Mouse (Mus musculus) heart, postnatal 10 days (tissue): ENCODE measurements around the gene Bsx. TPM values are rescaled to one million over a fixed set of nuclear protein-coding genes. Genes with fewer than 3 reads are reported as not detected.

Source experiments
- DNase-seq, 2 experiments: peaks; one replicate each; pipeline ENCODE4 v3.0.0; 2021
- intact Hi-C: fragments of 180-260 bp; cut with DNase I; formaldehyde crosslinking; loops from one replicate; pipeline ENCODE4 v1.15.1; 2025
- total RNA-seq, 2 experiments: library from RNA; stranded (reverse); gene quantifications; 2 replicates each; pipeline ENCODE4 v1.2.3; 2021

The Bsx gene
- total RNA-seq, 2 experiments from 2014 or later, result not detected

- intact Hi-C loops, result no loop called here
- DNase-seq, result no peak
Measured at GRCm38 (mm10) chr9:40885669-40886068, 11.7 kb downstream of the Bsx start.

DNA sequence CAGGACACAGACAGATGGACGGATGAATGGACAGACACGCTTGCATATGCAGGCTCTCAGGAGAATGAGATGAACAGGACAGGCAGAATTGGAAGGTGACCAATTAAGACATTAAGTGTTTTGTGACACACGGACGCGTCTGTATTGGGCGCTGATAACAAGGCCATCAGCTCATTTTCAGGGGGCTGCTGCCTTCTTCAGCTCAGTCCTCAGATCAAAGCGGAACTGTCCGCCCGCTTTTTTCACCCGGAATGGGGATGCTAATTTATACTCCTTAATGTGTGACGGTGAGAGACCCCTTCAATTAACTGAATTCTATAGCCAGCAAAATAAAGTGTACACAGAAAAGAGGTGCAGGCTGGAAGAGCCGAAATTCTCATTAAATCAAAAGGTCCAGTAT is 15.5 kb downstream of the Bsx start:
- intact Hi-C loops, result no loop called here
- no peak for DNase-seq

DNA sequence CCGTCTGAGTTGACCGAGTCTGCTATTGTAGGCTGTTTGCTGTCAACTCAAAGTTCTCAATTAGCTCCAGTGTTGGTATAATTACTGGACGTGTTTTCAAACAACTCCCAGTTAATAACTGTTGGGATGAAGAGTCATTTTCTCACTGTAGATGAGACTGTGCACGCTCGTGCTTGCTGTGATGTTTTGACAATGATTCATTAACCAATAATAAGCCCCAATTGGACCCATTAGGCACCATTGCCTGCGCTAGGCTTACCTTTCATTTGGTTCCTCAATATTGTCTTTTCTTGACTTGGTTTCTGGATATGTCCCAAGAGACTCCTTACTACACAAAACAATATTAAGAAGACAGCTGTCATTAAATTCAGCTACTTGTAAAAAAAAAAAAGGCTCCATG is 18.5 kb downstream of the Bsx start:
- no peak for DNase-seq
- intact Hi-C loops, result no loop called here

- DNase-seq, result no peak
- intact Hi-C loops, result no loop called here
Measured at GRCm38 (mm10) chr9:40907413-40907812, 33.5 kb downstream of the Bsx start.

DNA sequence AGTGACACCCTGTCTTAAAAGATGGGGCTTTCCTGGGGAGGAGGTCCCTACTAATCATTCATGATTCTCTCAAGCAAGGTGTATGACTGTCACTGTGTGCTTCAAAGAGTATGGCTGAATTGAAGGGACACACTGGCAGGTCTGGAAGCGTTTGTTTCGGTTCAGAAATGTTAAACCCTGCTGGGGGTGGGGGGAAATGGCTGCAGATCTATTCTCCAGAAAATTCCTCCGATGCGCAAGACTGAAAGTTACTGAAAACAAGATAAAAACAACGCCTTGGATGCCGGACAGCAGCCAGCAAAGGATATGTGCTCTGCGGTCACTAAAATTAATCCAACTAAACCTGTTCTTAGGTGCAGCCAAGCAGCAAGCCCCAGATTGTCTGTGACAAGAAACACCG is 34.5 kb downstream of the Bsx start:
- intact Hi-C loops, result no loop called here
- no peak for DNase-seq

DNA sequence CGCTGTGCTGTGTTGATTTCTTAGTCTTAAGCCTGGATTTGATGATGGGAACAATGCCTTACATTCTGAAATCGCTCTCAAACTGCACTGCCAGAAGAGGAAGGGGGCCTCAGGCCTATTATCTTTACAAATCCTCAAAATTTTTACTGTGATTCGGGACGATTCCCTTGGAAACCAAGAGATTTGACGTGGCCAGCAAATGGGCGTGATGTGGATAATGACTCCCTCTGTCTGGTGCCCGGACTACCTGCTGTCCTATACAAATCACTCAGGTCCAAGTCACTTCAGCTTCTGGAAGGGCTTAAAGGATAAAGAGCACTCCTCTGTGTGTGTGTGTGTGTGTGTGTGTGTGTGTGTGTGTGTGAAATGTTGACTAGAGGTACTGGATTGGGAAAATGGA is 35.0 kb downstream of the Bsx start:
- DNase-seq, result no peak
- intact Hi-C loops, result no loop called here

- intact Hi-C loops, result no loop called here
- no peak for DNase-seq
Measured at GRCm38 (mm10) chr9:40917871-40918613, 44.1 kb downstream of the Bsx start.

- no peak for DNase-seq
- intact Hi-C loops, result no loop called here
Measured at GRCm38 (mm10) chr9:40927351-40927980, 53.5 kb downstream of the Bsx start.

Other genes with a start within 250 kb of the Bsx start
- not detected for gene Gm21915, start 203.5 kb upstream of the Bsx start, total RNA-seq
- gene Clmp, start 188.2 kb upstream of the Bsx start, total RNA-seq, result 1 to 10 TPM; 4.8 to 7.8 TPM
- gene Hspa8, start 73.1 kb upstream of the Bsx start, total RNA-seq, result 1,000 to 10,000 TPM; 1,111 to 1,159 TPM
- gene Jhy, start 90.0 kb downstream of the Bsx start, total RNA-seq, result not detected
- under 1 TPM in 1 of 2 experiments, not detected in 1; 0.12 TPM for gene Crtam, start 130.5 kb downstream of the Bsx start, total RNA-seq